Mouse (Mus musculus) heart, postnatal 10 days (tissue): Measurements from ENCODE around the gene Zfp398. TPM values are rescaled to one million over a fixed set of nuclear protein-coding genes. Genes with fewer than 3 reads are reported as not detected.

ENCODE experiments used
- DNase-seq, 2 experiments: peaks; one replicate each; pipeline ENCODE4 v3.0.0; 2021
- intact Hi-C: fragments of 180-260 bp; cut with DNase I; formaldehyde crosslinking; loops from one replicate; pipeline ENCODE4 v1.15.1; 2025
- microRNA-seq, 2 experiments: library from miRNA; unstranded; fragments of <30 nt; microRNA quantifications; one replicate each; pipeline ENCODE4 v1.2.0; 2022
- total RNA-seq, 2 experiments: library from RNA; stranded (reverse); gene quantifications; 2 replicates each; pipeline ENCODE4 v1.2.3; 2021

The Zfp398 gene
- total RNA-seq, 2 experiments from 2014 or later = 7.1 TPM

DNA sequence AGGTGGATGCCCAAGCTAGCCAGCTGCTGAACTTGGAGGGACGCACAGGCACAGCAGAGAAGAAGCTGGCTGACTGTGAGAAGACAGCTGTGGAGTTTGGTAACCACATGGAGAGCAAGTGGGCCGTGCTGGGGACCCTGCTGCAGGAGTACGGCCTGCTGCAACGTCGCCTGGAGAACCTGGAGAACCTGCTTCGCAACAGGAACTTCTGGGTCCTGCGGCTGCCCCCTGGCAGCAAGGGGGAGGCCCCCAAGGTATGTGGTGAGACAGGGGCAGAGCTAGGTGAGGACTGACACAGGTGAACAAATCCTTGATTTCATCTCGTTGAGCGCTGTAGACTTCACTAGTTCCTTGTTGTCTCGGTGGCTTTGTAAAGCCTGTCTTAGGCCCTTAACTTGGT lies 44.7 kb downstream of the Zfp398 start:
- intact Hi-C loops = no loop called here
- no peak for DNase-seq

DNA sequence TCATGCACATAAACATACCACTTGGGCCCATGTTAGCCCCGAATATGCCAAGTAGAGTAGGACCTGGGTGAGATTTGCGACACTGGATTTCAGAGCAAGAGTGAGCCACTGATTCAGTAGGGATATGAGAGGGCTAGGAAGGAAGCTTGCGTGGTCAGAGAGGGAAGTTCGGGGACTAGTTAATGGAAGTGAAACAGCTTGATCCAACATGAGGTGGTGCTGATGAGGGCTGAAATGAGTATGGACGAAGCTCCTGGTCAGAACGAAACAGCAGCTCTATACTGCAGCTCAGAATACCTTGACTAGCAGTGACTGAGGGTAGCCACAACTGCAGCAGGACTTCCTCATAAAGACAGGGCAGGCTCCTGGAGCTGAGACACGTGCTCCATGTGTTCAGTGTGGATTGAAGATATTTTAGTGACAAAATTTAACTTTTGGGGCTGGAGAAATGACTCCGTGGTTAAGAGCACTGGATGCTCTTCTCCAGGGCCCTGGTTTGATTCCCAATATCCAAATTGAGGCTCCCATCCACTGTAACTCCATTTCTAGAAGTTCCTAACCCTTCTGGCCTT lies 53.4 kb downstream of the Zfp398 start:
- no peak for DNase-seq
- intact Hi-C loops = no loop called here

DNA sequence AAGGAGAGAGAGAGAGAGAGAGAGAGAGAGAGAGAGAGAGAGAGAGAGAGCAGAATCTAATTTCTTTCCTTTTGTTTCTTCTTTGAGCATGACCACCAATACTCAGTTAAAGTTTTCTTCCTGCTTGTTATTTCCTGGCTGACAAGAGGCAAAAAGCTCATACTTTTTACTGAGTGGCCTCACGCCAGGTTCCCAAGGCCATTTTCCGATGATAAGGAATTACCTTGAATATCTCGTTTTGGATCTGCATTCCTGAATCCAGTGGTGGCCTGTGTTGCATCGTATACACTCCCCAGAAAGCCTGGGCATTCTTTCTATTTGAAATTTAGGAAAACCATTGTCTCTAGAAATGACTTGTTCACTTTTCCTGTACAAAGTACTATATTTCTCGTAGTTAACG lies 64.0 kb downstream of the Zfp398 start:
- intact Hi-C loops = no loop called here
- DNase-seq = no peak

DNA sequence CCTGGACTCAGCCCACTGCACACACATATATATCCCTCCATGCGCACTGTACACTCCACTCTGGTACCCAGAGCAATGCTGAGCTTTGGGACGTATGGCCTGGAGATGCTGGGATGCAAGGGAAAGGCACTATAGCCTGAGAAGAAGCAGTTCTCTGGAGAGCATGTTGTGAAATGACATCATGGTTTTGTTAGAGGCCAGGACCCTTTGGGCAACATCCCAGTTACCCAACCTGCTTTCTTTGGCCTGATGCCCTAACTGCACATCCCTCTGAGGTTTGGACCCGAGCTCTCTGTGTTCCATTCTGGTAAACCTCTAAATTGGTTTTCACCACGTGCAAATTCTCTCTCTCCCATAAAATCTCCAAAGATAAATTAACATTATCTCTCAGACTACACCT lies 68.1 kb downstream of the Zfp398 start:
- peak; percentile 12 to 13 for DNase-seq
- intact Hi-C loops = no loop called here

DNA sequence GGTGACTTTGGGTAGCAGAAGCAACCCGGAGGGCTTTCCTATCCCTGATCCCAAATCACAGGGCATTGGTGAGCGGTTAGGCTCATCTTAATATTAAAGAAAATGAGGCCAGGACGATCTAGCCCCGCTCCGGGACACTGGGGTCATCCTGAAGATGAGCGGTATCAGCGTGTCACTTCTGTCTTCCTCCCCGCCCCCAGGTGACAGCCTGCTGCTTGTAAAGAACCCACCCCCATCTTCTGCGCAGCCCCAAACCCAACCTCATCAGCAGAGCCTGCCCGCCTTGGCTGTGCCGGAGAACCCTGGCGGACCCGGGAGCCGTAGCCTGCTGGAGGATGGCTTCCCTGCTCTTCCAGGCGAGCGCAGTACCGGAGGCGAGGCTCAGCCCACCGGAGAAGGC lies 68.9 kb downstream of the Zfp398 start:
- intact Hi-C loops = no loop called here
- DNase-seq = no peak

DNA sequence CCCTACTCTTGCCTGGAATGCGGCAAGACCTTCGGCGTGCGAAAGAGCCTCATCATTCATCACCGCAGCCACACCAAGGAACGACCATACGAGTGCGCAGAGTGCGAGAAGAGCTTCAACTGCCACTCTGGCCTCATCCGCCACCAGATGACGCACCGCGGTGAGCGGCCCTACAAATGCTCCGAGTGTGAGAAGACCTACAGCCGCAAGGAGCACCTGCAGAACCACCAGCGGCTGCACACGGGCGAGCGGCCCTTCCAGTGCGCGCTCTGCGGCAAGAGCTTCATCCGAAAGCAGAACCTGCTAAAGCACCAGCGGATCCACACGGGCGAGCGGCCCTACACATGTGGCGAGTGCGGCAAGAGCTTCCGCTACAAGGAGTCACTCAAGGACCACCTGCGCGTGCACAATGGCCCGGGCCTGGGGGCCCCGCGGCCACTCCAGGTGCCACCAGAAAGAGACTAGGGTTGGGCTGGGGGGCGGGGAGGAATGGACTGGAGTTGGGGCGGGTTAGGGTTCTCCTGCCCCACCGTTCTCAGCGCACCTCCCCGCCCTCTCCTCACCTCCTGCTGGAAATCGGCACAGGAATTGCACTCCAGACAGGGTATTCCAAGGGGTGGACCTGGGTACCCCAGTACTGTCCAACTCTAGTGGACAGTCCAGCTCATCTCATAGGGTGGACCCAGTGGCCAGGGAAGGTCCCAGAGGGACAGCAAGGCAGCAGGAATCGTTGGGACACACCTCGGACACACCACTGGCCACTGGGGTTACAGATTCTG lies 69.6 kb downstream of the Zfp398 start:
- DNase-seq = no peak
- intact Hi-C loops = no loop called here

DNA sequence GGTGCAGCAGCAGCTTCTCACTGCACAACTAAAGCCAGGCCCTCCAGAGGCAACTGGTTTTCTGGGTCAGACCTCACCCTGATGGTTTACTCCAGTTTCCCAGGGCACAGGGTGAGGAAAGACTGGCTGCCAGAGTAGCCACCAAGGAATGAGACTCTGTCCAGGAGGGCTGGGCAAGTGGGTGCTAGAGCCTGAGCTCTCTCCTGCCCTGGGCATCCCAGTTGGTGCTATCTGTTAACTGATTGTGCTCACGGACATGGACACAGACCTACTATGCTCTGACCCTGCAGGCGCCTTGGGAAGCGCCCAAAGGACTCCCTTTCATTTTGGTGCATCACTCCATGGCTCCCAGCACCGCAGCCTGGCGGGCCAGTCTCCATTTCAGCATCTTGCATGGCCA lies 70.9 kb downstream of the Zfp398 start:
- DNase-seq = no peak
- intact Hi-C loops = no loop called here

DNA sequence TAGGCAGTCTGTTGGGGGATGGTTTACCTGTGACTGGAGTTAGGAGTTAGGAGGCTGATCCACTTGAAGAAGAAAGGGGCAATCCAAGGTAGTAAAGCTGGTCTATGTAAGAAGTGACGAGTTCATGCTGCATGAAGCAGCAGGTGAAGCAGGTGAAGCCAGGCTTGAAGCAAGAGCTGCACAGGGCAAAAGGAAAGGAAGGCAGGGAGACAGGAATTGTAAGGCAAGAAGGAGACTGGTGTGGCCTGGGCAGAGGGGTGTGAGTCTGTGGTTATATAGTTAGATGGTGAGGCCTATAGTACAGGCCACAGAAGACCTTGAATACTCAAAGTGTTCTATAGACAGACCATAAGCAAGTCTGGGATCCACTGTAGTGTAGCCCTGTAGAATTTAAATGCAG lies 73.5 kb downstream of the Zfp398 start:
- intact Hi-C loops = no loop called here
- DNase-seq = no peak

DNA sequence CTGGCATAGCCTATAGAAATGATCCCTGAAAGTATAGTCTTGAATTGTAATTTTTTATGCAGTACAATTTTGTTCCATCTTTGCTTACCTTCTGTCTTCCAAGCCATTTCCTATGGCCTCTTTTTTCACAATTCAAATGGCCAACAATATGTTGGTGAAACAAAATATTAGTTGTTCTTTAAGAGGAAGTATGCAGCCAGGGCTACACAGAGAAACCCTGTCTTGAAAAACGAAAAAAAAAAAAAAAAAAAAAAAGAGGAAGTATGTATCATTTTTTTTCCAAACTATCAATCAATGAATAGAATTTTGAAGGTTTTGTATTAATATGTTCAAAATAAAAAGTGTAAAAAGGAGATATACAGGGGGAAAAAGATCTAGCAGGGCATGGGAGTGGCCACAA lies 76.2 kb downstream of the Zfp398 start:
- no peak for DNase-seq
- intact Hi-C loops = no loop called here

DNA sequence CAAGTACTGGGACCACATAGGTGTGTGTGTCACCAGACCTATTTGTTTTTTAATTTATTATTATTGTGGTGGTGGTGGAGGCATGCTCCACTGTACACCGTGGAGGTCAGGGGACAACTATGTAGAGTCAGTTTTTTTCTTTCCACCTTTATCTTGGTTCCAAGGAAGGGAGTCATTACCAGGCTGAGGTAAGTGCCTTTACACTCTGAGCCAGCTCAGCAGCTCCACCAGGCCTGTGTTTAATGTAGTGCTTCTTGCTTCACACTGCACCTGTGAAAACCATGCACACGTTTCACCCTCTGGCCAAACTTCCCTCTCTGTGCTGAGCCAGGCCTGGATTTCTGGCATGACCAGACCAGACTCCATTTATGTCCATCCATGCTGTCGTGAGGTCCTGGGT lies 77.5 kb downstream of the Zfp398 start:
- no peak for DNase-seq
- intact Hi-C loops = no loop called here

DNA sequence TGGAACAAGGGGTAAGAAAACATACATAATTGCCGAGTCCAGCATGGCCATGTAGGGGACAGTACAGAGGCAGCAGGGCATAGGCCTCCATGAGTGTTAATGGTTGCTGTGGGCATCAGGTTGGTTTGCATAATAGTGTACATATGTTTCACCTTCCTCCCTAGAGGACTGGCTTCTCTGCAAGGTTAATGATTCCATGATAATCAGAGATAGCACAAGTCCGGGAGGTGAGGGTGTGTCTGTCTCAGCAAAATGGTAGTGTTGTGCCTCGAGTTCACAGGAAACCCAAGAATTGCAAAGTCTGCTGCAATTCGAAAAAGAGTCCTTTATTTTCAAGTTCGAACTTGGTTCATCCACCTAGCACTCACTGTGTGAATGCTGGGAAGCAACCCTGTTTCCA lies 81.6 kb downstream of the Zfp398 start:
- intact Hi-C loops = no loop called here
- DNase-seq = no peak

DNA sequence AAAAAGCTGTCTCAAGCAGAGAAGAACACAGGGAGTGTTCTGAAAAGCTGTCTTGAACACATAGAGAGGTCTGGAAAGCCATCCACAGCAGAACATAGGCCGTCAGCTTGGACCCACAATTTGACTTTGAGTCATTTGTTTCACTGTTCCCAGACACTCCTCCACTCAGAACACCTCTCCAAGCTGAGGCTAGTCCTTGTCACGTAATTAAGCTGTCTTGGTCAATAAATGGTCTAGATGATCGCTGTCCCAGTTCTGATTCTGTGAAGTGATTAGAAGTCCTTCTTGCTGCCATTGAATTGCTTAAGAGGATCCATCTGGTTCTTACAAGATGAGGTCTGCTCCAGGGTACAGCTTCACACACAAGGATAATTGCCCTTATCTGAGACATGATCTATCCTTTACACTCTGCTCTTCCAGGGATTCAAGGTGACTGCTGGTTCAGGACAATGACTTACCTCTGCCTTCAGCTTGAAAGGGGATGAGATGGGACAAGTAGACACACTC lies 83.4 kb downstream of the Zfp398 start:
- no peak for DNase-seq
- intact Hi-C loops = no loop called here

DNA sequence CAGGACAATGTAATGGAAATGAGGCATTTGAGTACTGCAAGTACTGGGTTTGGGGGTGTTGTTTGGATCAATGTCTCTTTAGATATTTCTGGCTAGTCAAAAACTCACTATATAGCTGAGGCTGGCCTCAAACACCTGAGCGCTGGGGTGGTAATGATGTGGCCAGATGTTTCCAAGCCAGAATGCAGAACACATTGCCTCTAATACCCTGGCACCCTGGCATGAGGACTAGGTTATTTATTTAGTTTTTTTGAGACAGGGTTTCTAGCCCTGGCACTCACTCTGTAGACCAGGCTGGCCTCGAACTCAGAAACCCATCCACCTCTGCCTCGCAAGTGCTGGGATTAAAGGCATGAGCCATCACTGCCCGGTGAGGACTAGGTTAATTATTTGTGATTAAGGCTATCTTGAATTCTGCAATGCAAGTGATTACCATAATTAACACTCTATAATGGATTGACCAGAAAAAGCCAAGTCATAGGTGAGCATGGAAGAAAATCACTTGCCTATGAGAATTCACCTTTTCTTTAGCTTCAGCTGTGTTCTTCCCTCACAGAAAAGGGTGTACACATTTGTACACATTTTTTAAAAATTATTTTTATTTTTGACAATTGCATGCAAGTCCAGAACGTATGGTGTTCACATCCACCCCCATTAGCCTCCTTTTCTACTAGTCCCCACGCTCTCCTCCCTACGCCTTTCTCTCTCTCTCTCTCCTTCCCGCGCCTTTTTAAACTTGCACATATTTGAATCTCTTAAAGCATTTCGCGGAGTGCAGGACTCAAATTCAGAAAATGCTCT lies 84.4 kb downstream of the Zfp398 start:
- intact Hi-C loops = loop anchor here (1.0 kb wide), 1 partner anchor 43 kb away; the partner anchor contains the start of gene Zfp282
- no peak for DNase-seq

DNA sequence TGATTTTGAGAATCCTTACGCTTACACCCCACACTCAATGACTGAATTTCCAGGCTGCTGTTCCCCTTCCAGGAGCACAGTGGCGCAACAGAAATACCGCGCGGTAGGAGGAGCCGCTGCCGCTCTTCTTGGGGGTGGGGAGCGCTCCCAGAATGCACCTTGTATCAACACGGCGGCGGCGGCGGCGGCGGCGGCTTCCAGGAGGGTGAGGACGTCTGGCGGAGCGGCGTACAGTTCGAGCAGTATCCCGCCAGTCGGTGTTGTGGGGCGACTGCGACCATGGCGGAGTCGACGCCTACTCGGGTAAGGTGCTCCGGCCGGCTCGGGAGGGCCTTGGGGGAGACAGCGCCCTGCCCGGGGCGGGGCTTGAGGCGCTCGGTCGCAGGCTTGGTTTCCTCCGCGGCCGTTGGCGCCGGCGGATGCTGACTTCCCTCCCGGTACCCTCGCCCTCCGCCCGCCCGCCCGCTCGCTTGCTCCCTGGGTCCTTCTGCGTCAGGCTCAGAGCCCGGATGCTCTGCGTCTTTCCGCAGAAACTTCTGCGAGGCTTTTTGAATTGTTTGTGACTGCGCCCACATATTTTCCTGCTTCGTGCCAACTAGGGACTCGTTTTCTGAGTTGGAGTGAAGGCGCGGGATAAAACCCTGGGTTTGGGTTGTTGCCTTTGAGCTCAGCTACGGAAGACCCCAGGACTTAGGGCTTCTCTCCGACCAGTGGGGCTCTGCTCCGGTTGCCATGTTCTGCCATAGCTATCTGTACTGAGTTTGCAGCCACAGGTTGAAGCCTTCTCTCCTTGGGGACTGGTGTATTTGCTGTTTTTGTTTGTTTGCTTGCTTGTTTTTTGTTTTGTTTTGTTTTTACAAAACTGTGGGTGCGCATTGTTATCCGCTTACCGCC lies 85.2 kb downstream of the Zfp398 start, which contains the start of gene Zfp212:
Gene Zfp212, plus strand, starts transcription at position 30 of the 894 bp plus-strand sequence.
- intact Hi-C loops = loop anchor here (1.0 kb wide), 1 partner anchor 43 kb away; the partner anchor contains the start of gene Zfp282

More for the DNA sequence above, 85.2 kb downstream of the Zfp398 start, which contains the start of gene Zfp212:
- peak; percentile 91 for DNase-seq

Small RNAs within 50 kb of the gene (microRNA-seq; reads per million reads assigned to microRNA genes)
- 0 reads per million in 2 experiments for gene Mir704

Other genes with a start within 250 kb of the Zfp398 start
- 10 to 100 TPM; 35.7 to 41.9 TPM for gene Ezh2, start 240.3 kb upstream of the Zfp398 start, total RNA-seq
- 10 to 100 TPM; 43.2 to 57.8 TPM for gene Pdia4, start 22.2 kb upstream of the Zfp398 start, total RNA-seq
- under 1 TPM; 0.55 to 0.99 TPM for gene Zfp786, start 4.8 kb upstream of the Zfp398 start, total RNA-seq
- gene Zfp282, start 41.5 kb downstream of the Zfp398 start, total RNA-seq = 10 to 100 TPM; 10.2 to 10.4 TPM
- gene Zfp212, start 84.8 kb downstream of the Zfp398 start, total RNA-seq = 10 to 100 TPM; 12.6 to 12.7 TPM
- gene Zfp956, start 117.7 kb downstream of the Zfp398 start, total RNA-seq = 1 to 10 TPM; 1.9 to 2.1 TPM
- gene Zfp777, start 213.2 kb downstream of the Zfp398 start, total RNA-seq = 10 to 100 TPM; 16.6 to 17.3 TPM